Mouse (Mus musculus) C2C12 (cell line): ENCODE data around the gene Skp2.

ENCODE experiments used
- CEBPB ChIP-seq: IDR thresholded peaks from one replicate; pipeline ENCODE4 v1.6.1; 2011; ENCODE audit warnings: low read depth, mild to moderate bottlenecking, control low read depth, moderate library complexity
- CTCF ChIP-seq: IDR thresholded peaks from one replicate; pipeline ENCODE4 v1.5.1; 2011; ENCODE audit not compliant: control insufficient read depth, insufficient read depth, insufficient read length
- MAX ChIP-seq: IDR thresholded peaks from one replicate; pipeline ENCODE4 v1.6.1; 2011; ENCODE audit warnings: mild to moderate bottlenecking, control low read depth
- MYOD1 ChIP-seq: IDR thresholded peaks from one replicate; pipeline ENCODE4 v1.6.1; 2011; ENCODE audit warnings: low read depth; ENCODE audit not compliant: control insufficient read depth, insufficient read length
- USF1 ChIP-seq: IDR thresholded peaks from one replicate; pipeline ENCODE4 v1.6.1; 2011; ENCODE audit warnings: low read depth, mild to moderate bottlenecking, control low read depth, moderate library complexity

GRCm38 (mm10) chr15:9124856-9125255 lies 30.4 kb downstream of the Skp2 start:
- TF ChIP-seq CTCF (no peak), USF1 (no peak), MAX (no peak), CEBPB (no peak), MYOD1 (no peak)
